Mouse (Mus musculus): ENCODE results near the gene Sdad1.
A peak's percentile ranks its signal among the peaks of the same experiment; 100 is the strongest.

Sdad1 gene

GRCm38 (mm10) chr5:92239333-92240232 is 70.7 kb downstream of the Sdad1 start:
- DNase-seq: peak; percentile 70 to 78

GRCm38 (mm10) chr5:92234939-92235557 is 75.2 kb downstream of the Sdad1 start:
- peak in 1 of 2 experiments; percentile 21 for DNase-seq

Measured in lung, adult 18-20 months (tissue).